Mouse (Mus musculus): Measurements from ENCODE around the gene Galp.
"Not testable (repeated sequence)": the region's sequence is repeated elsewhere in the genome, so short reads cannot be mapped to it uniquely, and the experiment has no call there.

Galp gene

DNA sequence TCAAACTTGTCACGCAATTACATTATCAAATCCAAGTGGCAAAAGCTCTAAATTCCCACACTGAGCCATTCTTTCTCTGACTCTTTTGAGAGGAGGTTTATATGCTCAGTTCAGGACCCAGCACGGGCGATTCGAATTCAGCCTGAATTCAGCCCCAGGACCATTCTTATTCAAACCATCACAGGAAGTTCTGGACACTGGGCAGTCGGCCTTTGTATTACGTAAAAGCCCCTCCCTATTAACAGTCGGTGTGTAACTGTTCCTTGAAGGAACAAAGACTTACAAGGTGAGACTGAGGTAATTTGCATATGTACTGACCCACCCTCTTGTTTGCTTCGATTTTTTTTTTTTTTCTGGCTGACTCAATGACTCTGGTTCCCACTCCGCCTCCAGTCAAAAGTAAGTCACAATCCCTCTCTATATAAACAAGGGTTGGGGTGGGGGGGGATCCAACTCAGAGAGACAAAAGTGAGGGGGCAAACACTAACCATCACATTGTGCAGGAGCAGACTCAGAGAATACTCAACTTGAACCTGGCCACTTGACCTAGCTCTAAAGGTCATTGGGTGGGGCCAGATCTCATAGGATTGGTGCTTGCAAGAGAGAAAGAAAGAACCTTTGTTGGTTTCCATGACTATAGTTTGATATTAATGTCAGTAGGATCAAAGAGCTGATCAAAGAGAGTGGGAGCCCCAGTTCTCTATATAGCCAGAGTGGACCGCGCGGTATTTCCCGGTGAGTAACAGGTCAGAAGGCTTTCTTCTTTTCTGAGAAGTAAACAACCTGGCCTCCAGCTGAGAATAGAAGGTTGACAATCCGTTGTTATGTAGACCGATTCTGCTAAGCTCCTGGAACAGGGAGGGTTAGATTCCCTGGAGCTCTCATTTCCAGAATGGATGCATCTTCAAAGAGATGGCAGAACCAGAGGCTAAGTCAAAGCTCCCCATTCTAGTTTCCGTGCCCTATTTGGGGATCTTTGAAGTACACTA is 61.6 kb downstream of the Galp start:
- no peak for DNase-seq (ENCODE audit: low spot score in 2 of 2)

DNA sequence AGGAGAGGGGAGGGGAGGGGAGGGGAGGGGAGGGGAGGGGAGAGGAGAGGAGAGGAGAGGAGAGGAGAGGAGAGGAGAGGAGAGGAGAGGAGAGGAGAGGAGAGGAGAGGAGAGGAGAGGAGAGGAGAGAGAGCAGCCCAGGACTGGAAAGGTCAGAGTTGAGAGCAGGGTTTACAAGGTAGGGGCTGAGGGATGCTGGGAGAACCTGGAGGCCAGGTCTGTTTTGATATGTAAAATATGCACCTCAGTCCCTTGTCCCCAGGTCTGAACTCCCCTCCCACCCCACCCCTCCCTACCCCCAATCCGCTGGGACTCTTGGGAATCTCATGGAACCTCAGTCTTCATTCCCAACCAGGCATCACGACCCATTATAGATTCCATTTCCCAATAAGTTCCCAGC is 63.1 kb downstream of the Galp start:
- DNase-seq (ENCODE audit: low spot score in 2 of 2), result not testable (repeated sequence)

DNA sequence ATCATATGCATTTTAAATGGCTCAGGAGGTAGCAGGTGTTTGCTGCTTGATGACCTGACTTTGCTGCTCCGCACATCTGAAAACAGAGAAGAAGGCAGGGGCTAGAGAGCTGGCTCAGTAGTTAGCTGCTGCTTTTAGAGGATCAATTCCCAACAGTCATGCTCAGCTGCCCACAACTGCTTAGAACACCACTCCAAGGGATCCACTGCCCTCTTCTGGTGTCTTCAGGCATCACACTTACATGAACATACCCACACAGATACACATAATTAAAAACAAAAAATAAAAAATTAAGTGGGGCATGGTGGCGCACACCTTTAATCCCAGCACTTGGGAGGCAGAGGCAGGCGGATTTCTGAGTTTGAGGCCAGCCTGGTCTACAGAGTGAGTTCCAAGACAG is 65.2 kb downstream of the Galp start:
- DNase-seq (ENCODE audit: low spot score in 2 of 2), result no peak

DNA sequence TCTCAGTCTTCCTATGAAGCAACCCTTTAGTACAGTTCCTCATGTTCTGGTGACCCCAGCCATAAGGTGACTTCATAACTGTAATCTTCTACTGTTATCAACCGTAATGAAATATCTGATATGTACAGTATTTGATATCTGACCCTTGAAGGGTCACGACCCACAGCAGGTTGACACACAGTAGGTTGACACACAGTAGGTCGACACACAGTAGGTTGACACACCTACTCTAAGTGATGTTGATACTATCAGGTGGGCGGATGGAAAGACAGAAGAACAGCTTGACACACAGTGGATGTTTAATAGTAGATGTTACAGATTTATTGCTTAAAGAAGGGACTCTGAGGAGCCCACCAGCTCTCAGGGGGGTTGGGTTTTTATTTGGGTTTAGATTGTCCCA is 66.1 kb downstream of the Galp start:
- no peak for DNase-seq (ENCODE audit: low spot score in 2 of 2)

DNA sequence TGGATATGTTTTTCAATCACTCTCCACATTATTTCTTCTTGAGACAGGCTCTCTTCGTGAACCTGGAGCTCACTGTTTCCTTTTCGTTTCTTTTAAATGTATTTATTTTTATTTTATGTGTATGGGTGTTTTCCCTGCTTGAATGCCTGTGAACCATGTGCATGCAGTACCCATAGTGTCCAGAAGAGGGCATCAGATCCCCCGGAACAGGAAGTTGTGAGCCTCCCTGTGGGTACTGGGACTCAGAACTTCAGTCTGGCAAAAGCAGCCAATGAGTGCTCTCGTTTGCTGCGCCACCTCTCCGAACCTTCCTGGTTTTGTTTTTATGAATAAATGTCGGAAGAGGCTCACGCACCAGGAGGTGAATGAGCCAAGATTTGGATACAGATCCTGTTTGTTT is 68.8 kb downstream of the Galp start:
- peak; percentile 35 to 52 for DNase-seq (ENCODE audit: low spot score in 2 of 2)

All from natural killer cell, adult 2 months (primary cell).